Mouse (Mus musculus) ES-CJ7 (cell line): ENCODE results near the gene Mfsd2b.
"Not testable (repeated sequence)": the region's sequence is repeated elsewhere in the genome, so short reads cannot be mapped to it uniquely, and the experiment has no call there.

ENCODE experiments used
- DNase-seq: peaks from one replicate; pipeline ENCODE4 v3.0.0; 2011; ENCODE audit warnings: low read depth, low spot score

The Mfsd2b gene

GRCm38 (mm10) chr12:4874161-4874927 lies at the start of gene Mfsd2b:
TSS of gene Mfsd2b (minus strand) at chr12:4874359.
- DNase-seq, result peak; percentile 83

- DNase-seq, result peak; percentile 46
Measured at GRCm38 (mm10) chr12:4917805-4918591, 43.8 kb upstream of the Mfsd2b start.

- peak; percentile 91 for DNase-seq
Measured at GRCm38 (mm10) chr12:4916994-4917804, 43.0 kb upstream of the Mfsd2b start, which contains the start of gene Atad2b. TSS of gene Atad2b (plus strand) at chr12:4917353.

GRCm38 (mm10) chr12:4914944-4915343 lies 40.8 kb upstream of the Mfsd2b start:
- peak; percentile 91 for DNase-seq

GRCm38 (mm10) chr12:4914441-4914840 lies 40.3 kb upstream of the Mfsd2b start:
- DNase-seq, result peak; percentile 79

GRCm38 (mm10) chr12:4911716-4912115 lies 37.6 kb upstream of the Mfsd2b start:
- DNase-seq, result peak; percentile 56

GRCm38 (mm10) chr12:4910496-4910895 lies 36.3 kb upstream of the Mfsd2b start:
- peak; percentile 81 for DNase-seq

GRCm38 (mm10) chr12:4908391-4908790 lies 34.2 kb upstream of the Mfsd2b start:
- peak; percentile 59 for DNase-seq

GRCm38 (mm10) chr12:4906951-4907906 lies 33.1 kb upstream of the Mfsd2b start, which contains the start of gene Ubxn2a:
TSS of gene Ubxn2a (minus strand) at chr12:4907705.
- DNase-seq, result peak; percentile 89

- DNase-seq, result no peak
Measured at GRCm38 (mm10) chr12:4906476-4906875, 32.3 kb upstream of the Mfsd2b start.

GRCm38 (mm10) chr12:4905946-4906345 lies 31.8 kb upstream of the Mfsd2b start:
- peak; percentile 74 for DNase-seq

- peak; percentile 98 for DNase-seq
Measured at GRCm38 (mm10) chr12:4898024-4898423, 23.9 kb upstream of the Mfsd2b start.

- DNase-seq, result no peak
Measured at GRCm38 (mm10) chr12:4889891-4890290, 15.7 kb upstream of the Mfsd2b start.

- no peak for DNase-seq
Measured at GRCm38 (mm10) chr12:4889251-4889650, 15.1 kb upstream of the Mfsd2b start.

GRCm38 (mm10) chr12:4888739-4889138 lies 14.6 kb upstream of the Mfsd2b start:
- DNase-seq, result no peak

- not testable (repeated sequence) for DNase-seq
Measured at GRCm38 (mm10) chr12:4886581-4886980, 12.4 kb upstream of the Mfsd2b start.

GRCm38 (mm10) chr12:4885062-4885461 lies 10.9 kb upstream of the Mfsd2b start:
- DNase-seq, result no peak

- DNase-seq, result no peak
Measured at GRCm38 (mm10) chr12:4882086-4882485, 7.9 kb upstream of the Mfsd2b start.

GRCm38 (mm10) chr12:4879048-4879447 lies 4.9 kb upstream of the Mfsd2b start:
- peak; percentile 60 for DNase-seq

GRCm38 (mm10) chr12:4878296-4878783 lies 4.2 kb upstream of the Mfsd2b start:
- DNase-seq, result peak; percentile 64
